Mouse (Mus musculus) cerebellum, adult 9-11 months (tissue): ENCODE data around the gene Golga7b.

Experiments
- DNase-seq: peaks from one replicate; pipeline ENCODE4 v3.0.0; 2022

The Golga7b gene

DNA sequence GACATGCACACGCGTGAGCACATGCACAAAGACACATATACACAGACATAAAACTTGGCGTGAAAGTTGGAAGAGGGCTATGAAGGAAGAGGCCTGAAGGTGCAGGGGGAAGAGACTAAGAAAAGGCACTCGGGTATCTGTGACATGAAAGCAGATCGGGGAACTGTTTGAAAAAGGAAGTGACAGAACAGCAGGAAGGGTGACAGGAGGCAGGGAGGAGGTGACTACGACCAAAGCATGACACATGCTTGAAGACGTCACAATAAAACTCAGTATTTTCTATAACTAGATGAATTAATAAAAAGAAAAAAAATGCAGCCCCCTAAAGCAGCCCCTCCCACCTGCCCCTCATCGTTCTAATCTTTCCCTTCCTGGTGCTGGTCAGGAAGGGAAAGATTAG is 58.4 kb downstream of the Golga7b start:
- DNase-seq: no peak

DNA sequence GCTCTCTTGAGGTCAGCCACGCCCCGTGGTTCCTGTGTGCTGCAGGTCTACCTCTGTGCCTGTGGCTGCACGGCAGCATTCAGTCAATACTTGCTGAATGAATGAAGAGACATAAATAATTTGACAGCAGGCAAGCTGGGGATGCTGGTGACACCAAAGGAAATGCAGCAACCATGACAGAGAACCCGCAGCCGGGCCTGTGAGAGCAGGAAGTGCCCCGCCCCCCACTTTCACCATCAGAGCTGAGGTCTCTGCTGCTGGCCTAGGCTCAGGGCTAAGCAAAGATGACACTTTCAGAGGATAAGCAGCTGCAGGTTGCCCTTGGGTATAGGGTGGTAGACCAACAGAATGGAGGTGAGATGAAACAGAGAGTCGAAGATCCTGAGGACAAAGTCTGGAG is 58.8 kb downstream of the Golga7b start:
- DNase-seq: no peak

DNA sequence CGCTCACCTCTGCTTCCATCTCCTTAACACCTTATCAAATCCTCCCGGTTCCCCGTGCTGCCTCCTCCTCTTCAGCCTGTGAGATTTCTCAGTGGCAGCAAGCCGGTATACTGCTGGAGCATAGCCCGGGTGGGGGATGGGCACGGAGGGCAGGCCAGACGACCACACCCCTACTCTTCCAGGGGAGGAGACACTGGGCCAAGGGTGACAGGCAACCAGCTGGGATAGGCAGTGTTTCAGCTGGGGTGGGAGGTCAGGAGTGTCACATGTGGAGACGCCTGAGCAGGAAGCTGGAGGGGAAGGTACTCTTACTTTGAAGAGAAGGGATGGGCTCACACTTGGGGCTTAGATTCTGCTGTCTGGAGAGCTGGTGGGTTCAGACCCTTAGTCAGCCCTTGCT is 59.6 kb downstream of the Golga7b start:
- DNase-seq: no peak

DNA sequence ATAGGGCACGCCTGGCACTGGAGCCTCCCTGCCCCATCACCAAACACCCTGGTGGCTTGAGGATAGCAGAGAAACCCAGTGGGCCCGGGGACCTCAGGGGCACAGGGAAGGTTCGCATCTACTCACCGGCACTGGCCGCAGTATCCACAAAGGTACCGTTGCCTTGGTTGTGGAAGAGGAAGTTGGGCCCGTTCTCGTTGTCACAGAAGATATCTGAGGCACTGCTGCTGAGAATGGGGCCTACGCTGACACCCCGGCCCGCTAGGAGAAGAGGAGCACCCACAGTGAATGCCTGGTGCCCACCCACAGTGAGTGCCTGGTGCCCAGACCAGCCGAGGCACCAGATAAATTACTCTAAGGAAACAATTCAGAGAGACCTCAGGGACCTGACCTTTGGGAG is 61.6 kb downstream of the Golga7b start:
- no peak for DNase-seq

DNA sequence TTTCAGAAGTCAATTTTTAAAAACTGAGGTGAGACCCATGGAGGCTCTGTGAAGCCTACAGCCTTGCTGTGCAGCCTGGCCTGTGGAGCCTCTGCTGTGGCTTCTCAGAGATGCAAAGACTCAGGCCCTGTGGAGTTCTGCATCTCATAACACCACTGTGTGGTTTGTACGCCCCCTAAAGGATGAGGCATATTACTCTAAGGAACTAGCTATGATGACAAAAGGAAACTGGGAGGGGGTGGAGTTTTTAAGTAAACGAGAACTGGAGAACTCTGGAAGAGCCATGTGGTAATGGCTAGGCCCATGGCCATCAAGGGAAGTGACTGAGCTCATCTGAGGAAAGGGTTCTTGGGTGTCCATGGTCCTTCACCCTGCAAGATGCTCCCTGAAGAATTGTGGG is 64.0 kb downstream of the Golga7b start:
- DNase-seq: no peak

DNA sequence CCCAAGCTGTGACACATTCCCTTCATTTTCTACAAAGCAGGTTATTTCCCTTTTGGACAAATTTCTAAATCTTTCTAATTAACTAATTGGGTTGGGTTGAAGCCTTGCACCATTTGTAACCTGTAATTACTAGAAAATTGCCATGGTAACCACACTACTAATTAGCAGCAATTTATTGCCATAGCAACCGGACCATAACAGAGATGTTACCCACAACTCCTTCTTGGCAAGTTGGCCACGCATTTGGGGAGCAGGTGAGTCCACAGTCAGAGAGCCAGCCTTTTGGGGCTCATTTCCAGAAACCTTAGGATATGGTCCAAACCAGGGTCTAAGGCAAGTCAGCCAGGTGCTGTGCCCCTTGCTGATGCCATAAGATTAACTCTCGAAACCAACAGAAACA is 64.8 kb downstream of the Golga7b start:
- DNase-seq: no peak

DNA sequence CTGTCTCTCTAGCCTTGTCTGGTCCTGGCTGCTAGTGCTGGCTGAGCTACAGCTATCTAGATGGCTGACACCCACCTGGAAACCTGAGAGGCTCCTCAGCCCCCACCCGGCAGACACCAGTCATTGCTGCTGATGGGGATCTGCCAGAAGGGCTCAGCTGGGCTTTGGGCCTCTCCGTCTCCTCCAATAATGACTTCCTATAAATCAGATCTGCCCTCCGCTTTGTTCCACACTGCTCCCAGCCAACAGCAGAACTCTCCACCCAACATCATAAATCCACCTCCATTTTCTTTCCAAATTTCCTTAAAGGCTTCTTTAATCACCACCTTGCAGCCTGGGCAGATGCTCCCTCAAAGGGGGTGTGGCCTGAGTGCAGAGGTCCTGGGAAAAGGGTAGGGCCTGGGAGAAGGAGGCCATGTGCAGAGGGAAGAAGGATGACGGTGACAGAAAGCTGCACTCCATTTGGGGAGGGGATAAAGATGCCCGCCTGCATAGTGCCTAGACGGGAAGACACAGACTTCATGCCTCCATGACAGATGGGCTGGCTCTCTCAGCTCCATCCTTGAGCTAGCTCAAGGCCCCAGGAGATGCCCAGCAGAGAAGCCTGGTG is 67.8 kb downstream of the Golga7b start:
- no peak for DNase-seq

DNA sequence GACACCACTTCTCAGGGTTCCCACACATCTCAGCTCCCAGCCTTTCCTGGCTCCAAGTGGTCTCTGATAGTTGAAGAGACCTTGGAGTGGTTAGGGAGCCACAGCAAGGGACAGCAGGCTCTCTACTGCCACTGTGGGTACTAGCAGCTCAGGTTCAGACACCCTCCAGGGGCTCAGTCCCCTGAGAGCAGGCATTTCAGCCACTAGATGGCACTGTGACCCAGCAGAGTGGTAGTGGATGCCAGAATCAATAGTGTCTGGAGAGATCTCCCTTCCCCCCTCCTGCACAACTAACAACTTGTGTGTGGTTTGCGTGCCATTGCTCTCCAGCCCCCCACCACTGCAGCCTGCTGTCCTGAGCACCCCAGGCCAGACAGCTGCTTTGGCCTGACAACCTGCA is 68.5 kb downstream of the Golga7b start:
- peak; percentile 60 for DNase-seq

DNA sequence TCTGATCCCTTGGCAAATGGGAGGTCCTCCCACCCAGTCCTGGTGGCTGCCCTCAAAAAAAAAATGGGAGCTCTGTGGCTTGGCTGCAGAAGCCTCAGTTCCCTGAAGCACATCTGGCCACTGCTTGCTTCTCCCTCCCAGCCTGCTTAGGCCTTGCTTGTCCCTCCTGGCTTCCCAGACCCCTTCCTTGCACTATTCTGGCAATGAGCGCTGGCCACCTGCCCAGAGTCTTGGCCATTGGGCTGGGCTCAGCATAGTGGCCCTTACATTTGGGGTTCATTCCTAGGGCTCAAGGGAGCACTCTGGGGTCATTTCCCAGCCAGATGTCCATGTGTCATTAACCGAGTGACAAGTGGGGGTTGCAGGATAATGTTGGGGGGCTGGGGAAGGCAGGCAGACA is 69.2 kb downstream of the Golga7b start:
- peak; percentile 32 for DNase-seq

DNA sequence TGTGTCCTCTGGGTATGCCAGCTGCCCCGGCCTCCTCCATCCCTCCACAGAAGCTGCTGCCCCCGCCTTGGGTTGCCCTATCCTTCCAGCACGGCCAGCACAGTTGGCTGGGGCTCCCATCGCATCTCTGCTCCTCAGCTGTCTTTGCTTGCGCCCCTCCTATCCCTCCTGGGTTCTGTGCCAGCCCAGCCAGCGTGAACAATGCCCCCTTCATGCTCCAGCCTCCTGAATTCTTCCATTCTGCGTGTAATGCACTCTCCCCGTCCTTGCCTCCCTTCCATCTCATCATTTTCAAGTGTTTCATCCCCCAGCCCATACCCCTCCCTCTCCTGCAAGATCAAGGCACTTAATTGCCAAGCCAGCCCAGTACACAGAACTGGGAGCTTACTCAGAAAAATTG is 69.6 kb downstream of the Golga7b start:
- peak; percentile 32 for DNase-seq

DNA sequence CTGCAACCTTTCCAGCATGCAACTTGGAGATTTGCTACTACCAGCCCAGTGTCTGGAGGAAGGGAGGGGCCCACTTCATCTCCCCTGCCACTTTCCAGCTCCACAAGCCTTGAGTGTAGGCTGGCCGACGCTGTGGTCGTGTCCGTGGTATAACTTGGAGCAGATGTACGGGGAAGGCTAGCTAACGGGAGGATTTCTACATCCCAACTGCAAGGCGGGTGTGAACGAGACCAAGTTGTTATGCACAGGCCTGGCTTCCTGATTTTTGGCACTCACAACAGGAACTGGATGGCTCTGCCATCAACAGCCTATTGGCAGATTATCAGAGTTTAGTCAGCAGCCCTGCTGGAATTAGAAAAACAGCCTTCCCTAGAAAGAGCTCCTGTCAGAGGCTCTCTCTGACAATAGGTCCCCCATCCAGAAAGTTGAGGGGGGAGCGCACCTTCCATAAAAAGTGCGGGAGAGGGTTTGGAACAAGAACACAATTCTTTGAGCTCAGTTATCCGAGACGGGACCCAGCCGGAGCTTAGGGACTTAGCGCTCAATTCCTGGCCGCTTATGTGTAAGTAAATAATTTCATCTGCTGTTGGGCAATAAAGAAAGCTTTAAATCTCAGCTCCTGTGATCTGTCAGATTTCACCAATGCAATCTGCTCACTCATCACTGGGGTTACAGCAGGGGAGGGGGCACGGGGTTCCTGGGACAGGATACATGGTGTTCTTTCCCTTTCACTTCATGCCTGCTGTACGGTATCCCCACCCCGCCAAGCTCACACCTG is 70.5 kb downstream of the Golga7b start:
- peak; percentile 30 for DNase-seq
